Mouse (Mus musculus) kidney, embryonic 16.5 days (tissue): ENCODE results near the gene Fam205a3. TPM values are rescaled to one million over a fixed set of nuclear protein-coding genes. Genes with fewer than 3 reads are reported as not detected.
"Not testable (repeated sequence)": the region's sequence is repeated elsewhere in the genome, so short reads cannot be mapped to it uniquely, and the experiment has no call there.

Experiments used
- ATAC-seq: fragments of 200-750 bp; cut with Nextera tagmentation; 2 replicates; pipeline ENCODE4 v1.8.0; 2017; ENCODE audit warnings: moderate TSS enrichment; ENCODE audit not compliant: low FRiP score, low TSS enrichment
- H3K27ac ChIP-seq: fragments of 300-500 bp; sonication (generic); 2 replicates; pipeline ENCODE4 v1.5.1; 2014; ENCODE audit warnings: low read length
- H3K27me3 ChIP-seq: fragments of 300-500 bp; sonication (generic); 2 replicates; pipeline ENCODE4 v1.6.1; 2014; ENCODE audit warnings: low read length, control low read depth, mixed read lengths; ENCODE audit not compliant: insufficient read depth
- H3K36me3 ChIP-seq: fragments of 300-500 bp; sonication (generic); 2 replicates; pipeline ENCODE4 v1.6.1; 2014; ENCODE audit warnings: low read length, control low read depth, mixed read lengths; ENCODE audit not compliant: insufficient read depth
- H3K4me1 ChIP-seq: fragments of 300-500 bp; sonication (generic); 2 replicates; pipeline ENCODE4 v1.6.1; 2014; ENCODE audit warnings: low read length, control low read depth, mixed read lengths; ENCODE audit not compliant: insufficient read depth
- H3K4me2 ChIP-seq: fragments of 300-500 bp; sonication (generic); replicated peaks from 2 replicates; pipeline ENCODE4 v1.6.1; 2014; ENCODE audit warnings: low read depth, low read length
- H3K4me3 ChIP-seq: fragments of 300-500 bp; sonication (generic); 2 replicates; pipeline ENCODE4 v1.5.1; 2014; ENCODE audit warnings: mild to moderate bottlenecking, low read length
- H3K9ac ChIP-seq: fragments of 300-500 bp; sonication (generic); replicated peaks from 2 replicates; pipeline ENCODE4 v1.6.1; 2014; ENCODE audit warnings: low read length
- H3K9me3 ChIP-seq: fragments of 300-500 bp; sonication (generic); 2 replicates; pipeline ENCODE4 v1.6.1; 2016; ENCODE audit warnings: low read length, control low read depth
- WGBS: fragments of 180-500 bp; shearing (Covaris S2); extraction: QIAGEN DNeasy Blood & Tissue Kit; methylation state at CpG from one replicate; pipeline ENCODE4 v1.1.7; 2014; 5-methylcytosine and 5-hydroxymethylcytosine counted together
- polyA plus RNA-seq: library from polyadenylated mRNA; unstranded; fragments of >200 nt; fragmentation: Nextera tagmentation; extraction: Ambion mirVana; gene quantifications from 2 replicates; pipeline ENCODE4 v1.2.1, GENCODE M21; 2015

The Fam205a3 gene
- polyA plus RNA-seq = not detected in 2 replicates

DNA sequence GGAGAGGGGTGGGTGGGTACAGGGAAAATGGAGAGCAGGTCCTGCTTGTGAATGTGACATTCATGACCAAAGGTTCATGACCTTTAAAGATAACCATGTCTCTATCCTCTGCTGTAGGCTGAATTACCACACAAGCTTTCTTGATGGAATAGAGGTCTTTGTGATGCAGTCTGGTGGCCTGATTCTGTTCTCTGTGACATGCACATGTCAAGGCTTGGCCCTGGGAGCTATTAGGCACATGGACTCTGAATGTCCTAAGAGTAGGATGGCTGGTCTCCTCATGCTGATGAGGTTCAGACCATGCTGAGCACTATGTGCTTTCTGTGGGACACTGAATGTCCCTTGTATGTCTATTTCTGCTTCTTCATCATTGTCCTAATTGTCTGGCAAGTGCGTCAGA is at the start of gene Fam205a3:
Gene Fam205a3, plus strand, starts transcription at position 301 of the 400 bp plus-strand sequence.
- not testable (repeated sequence) for H3K9me3 ChIP-seq, H3K36me3 ChIP-seq, H3K27me3 ChIP-seq, H3K27ac ChIP-seq, H3K4me2 ChIP-seq, ATAC-seq, H3K4me3 ChIP-seq, H3K4me1 ChIP-seq, H3K9ac ChIP-seq
- no CpG with 5 or more reads among the region's 1 CpGs for WGBS

GRCm38 (mm10) chr4:42293967-42294366 is 24.2 kb upstream of the Fam205a3 start, which contains the start of gene Gm21953:
TSS of gene Gm21953 (plus strand) at chr4:42294267.
- H3K4me2 ChIP-seq, H3K9me3 ChIP-seq, H3K9ac ChIP-seq, H3K4me1 ChIP-seq, H3K36me3 ChIP-seq, H3K27ac ChIP-seq, H3K4me3 ChIP-seq, ATAC-seq, H3K27me3 ChIP-seq: not testable (repeated sequence)
- no CpG with 5 or more reads among the region's 18 CpGs for WGBS

Other genes with a start within 250 kb of the Fam205a3 start
- gene Gm3893, start 227.1 kb upstream of the Fam205a3 start, polyA plus RNA-seq = not detected in 2 replicates
- 3.7 and 14.3 TPM in 2 replicates for gene Gm13304, start 203.5 kb upstream of the Fam205a3 start, polyA plus RNA-seq
- not detected in 2 replicates for gene Gm13306, start 164.9 kb upstream of the Fam205a3 start, polyA plus RNA-seq
- 0.59 TPM in 1 of 2 replicates, not detected in the other for gene Gm13305, start 149.7 kb upstream of the Fam205a3 start, polyA plus RNA-seq
- not detected in 2 replicates for gene Gm10600, start 77.7 kb upstream of the Fam205a3 start, polyA plus RNA-seq
- gene Ccl21b, start 62.6 kb upstream of the Fam205a3 start, polyA plus RNA-seq = 0.64 and 0.65 TPM in 2 replicates
- not detected in 2 replicates for gene Gm21953, start 24.1 kb upstream of the Fam205a3 start, polyA plus RNA-seq
- gene Gm21586, start 121.0 kb downstream of the Fam205a3 start, polyA plus RNA-seq = not detected in 2 replicates
- not detected in 2 replicates for gene Gm2163, start 148.4 kb downstream of the Fam205a3 start, polyA plus RNA-seq
- gene Fam205a2, start 209.8 kb downstream of the Fam205a3 start, polyA plus RNA-seq = not detected in 2 replicates